Mouse (Mus musculus) skeletal muscle tissue, adult 2 months (tissue): ENCODE measurements around the gene Olfr1052.
"Not testable (repeated sequence)": the region's sequence is repeated elsewhere in the genome, so short reads cannot be mapped to it uniquely, and the experiment has no call there.

Experiments used
- DNase-seq: peaks from one replicate; pipeline ENCODE4 v3.0.0-alpha.2; 2012; ENCODE audit warnings: low read depth, low spot score

The Olfr1052 gene

GRCm38 (mm10) chr2:86292155-86292554, at the start of gene Olfr1052:
Olfr1052 (plus strand) TSS chr2:86292455.
- no peak for DNase-seq

DNA sequence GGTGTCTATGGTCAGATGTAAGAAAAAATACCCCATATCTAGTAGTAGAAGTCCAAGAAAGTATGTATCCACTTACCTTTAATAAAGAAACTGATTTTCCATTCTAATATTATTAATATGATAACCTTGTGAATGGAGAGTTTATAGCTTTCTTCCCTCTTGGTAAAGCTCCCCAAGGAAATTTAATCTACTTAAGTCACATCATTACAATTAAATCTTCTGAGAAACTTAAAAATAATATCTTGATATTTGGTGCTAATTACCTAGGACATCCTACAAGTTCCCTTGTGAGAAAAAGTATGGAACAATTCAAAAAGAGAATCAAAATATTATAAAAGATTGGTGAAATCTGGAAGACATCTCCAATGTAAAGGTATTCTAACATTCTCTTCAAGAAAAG, 34.0 kb upstream of the Olfr1052 start, which contains the start of gene Olfr1049:
TSS of gene Olfr1049 (minus strand) at position 101 of the 400 bp plus-strand sequence.
- DNase-seq: not testable (repeated sequence)

DNA sequence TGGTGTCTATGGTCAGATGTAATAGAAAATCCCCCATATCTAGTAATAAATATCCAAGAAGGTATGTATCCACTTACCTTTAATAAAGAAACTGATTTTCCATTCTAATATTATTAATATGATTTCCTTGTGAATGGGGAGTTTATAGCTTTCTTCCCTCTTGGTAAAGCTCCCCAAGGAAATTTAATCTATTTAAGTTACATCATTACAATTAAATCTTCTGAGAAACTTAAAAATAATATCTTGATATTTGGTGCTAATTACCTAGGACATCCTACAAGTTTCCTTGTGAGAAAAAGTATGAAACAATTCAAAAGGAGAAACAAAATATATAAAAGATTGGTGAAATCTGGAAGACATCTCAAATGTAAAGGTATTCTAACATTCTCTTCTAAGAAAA, 13.3 kb upstream of the Olfr1052 start, which contains the start of gene Olfr1051:
TSS of gene Olfr1051 (minus strand) at position 101 of the 400 bp plus-strand sequence.
- DNase-seq: not testable (repeated sequence)

- DNase-seq: no peak
Observed at GRCm38 (mm10) chr2:86315184-86315583, 22.9 kb downstream of the Olfr1052 start, which contains the start of gene Olfr1053. Olfr1053 (minus strand) TSS chr2:86315284.

DNA sequence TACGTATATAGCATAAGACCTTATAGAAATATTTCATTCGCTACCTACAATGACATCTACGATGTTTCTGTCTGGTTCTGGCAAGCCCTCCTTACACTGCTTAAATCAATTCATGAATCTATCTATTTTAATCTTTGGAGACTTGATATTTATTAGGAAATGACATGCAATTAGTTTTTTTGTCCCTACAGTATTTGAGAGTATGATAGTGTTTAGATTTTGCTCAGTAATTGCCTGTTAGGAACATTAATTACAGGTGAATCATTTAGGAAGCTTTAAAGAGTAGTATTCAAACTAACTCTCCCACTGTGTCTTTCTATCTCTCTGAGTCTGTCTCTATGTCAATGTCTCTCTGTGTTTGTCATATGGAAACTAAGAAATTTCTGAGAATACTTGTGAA, 43.1 kb downstream of the Olfr1052 start, which contains the start of gene Olfr1054:
TSS of gene Olfr1054 (minus strand) at position 101 of the 400 bp plus-strand sequence.
- DNase-seq: no peak
